Mouse (Mus musculus): ENCODE measurements around the gene Rab20.
A peak's percentile ranks its signal among the peaks of the same experiment; 100 is the strongest.

Rab20 gene

DNA sequence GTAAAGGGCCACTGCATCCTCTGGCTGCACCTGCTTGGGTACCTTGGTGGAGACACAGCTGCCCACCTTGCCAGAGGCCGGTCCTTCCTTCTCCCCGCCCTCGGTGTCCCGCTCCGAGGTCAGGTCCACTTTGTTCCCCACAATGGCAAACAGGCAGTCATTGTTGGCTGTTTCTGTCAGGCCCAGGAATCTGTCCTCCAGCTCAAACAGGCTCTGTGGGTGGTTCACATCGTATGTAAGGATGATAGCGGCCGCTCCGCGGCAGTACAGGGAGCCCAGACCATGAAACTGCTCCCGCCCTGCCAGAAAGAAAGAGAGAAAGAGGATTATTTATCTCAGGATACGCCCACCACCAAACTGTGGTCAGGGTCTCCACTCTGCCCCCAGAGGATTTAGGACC lies 24.3 kb downstream of the Rab20 start:
- no peak for DNase-seq (ENCODE audit: low read depth, low spot score)

DNA sequence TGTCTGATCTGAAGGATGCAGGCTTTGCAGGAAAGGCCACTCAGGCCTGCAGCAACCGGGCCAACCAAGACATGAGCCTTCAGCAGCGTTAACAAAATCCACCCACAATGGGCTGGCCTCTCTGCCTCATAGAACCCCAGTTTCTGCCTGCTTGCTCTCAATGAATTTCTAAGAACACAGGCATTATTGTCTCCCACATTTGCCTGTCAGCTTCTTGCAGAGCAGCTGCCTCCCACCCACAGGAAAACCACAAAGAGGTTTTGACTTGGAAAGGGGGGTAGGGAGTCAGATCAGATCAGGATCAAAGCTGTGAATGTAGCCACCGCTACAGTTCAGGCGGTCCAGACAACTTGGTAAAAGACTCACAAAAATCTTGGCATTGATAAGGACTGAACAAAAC lies 25.5 kb downstream of the Rab20 start:
- no peak for DNase-seq (ENCODE audit: low read depth, low spot score)

DNA sequence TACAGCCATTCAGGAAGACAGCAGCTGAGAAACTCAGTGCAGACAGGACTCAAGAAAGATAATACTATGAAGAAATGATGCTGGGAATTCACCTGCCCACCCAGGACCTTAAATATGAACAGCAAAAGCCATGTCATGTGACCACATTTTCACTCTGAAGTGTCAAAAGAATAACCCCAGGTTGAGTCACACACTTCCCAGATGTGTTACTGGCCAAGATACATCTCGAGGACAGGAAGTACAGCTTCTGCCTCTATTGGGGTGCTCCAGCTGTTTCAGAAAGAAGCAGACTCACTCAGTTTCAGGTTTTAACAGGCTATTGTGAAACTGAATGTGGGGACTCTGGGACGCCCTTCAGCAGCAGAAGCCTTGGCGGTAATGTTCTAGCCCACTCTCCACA lies 26.0 kb downstream of the Rab20 start:
- no peak for DNase-seq (ENCODE audit: low read depth, low spot score)

DNA sequence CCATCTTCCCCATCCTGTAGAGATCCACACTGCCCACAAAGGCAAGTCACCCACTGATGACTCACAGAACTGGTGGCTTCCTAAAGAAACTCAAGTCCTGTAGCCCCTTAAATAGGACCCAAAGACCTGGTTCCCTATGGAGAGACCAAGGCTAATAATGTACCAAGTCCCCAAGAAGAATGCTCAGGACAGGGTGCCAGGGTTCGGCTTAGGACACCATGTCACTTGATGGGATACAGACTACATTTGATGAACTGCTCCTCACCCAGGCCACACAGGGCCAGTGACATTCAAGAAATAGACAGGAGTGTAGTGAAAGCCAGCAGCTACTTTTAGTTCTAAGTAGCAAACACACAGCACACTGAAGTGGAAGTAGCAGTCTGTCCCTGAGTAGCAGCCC lies 26.4 kb downstream of the Rab20 start:
- no peak for DNase-seq (ENCODE audit: low read depth, low spot score)

DNA sequence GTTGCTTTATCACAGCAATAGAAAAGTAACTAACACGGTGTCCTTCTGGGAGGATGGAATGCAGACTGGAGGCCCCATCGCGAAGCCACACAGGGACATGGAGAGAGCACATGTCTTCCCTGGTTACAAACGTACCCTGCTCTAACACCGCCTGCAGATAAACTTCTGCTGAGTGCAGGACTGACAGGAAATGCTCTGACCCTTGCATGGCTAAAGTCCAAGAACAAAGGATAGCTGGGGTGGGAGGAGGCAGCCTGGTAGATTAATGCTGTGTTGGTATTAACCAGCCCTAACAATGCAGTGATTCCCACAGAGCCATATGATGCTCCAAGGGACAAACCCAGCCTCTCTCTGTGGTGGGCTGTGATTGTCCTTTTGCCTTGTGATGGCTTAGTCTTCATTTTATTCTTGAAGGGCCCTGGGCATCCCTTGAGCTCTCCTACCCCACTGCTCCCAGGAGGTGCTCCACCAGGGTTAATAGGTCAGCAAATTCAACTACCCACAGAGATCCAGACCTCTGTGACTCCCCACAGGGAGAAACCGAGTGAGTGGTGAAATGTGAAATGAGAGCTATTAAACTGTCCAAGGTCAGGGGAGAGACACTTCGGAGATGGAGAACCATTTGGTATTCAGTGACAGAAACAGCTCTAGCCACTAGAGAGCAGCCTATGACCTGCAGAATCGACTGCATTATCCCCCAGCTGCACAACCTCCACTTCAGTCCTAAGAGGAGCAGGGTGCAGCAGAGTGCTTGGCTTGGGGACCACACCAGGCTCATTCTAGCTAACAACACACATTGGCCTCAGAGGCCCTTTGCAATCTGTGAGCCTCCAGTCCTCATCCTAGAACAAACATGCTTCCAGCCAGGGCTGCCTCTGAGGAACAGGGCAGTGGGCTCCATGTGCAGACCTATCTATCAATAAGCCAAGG lies 28.1 kb downstream of the Rab20 start:
- DNase-seq (ENCODE audit: low read depth, low spot score): peak; percentile 51

DNA sequence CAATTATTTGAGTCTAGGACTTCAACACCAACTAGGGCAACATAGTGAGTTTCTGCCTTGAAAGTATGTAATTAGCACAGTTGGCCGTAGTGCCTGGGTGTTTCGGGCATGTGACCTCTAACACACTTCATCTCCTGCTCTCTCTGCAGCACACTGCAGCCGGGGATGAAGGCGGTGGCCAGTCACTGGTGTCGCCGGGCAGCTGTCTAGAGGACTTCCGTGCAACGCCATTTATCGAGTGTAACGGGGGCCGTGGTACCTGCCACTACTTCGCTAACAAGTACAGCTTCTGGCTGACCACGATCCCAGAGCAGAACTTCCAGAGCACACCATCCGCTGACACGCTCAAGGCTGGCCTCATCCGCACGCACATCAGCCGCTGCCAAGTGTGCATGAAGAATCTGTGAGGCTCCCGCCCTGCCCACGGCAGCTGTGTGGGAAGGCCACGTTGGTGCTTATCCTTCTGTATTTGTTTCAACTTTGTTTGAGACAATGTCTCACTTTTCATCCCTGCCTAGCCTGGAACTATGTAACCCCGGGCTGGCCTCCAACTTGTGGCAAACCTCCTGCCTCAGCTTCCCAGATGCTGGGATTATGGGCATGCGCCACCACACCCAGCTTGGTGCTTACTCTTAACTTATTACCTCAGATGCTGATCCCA lies 30.5 kb downstream of the Rab20 start:
- no peak for DNase-seq (ENCODE audit: low read depth, low spot score)

DNA sequence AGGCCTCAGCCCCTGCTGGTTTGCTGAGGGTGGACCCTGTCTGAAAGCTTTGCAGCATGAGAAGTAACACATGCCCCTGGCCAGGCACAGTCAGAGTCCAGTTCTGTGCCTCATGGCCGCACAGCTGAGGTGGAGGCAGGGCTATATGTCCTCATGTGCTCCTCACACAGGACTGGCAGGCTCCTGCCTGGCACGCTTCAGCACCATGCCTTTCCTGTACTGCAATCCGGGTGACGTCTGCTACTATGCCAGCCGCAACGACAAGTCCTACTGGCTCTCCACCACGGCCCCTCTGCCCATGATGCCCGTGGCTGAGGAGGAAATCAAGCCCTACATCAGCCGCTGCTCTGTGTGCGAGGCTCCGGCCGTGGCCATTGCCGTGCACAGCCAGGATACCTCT lies 32.7 kb downstream of the Rab20 start:
- no peak for DNase-seq (ENCODE audit: low read depth, low spot score)

DNA sequence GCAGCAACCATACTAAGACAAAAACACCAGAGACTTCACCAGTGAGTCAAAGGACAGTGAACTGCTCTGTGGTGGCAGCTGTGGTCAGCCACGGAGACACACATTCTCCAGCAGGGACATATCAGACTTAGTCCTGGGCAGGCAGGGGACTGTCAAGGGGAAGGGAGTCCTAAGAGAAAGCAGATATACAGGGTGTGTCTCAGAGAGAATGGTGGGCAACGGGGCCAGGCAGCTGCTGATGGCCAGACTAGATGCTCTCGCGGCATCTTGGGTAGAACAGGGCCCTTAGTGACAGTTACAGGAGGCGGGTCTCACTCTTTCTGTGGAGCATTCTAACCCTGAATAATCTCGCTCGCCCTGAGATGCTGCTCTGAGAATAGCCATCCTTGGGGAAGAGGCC lies 34.3 kb downstream of the Rab20 start:
- no peak for DNase-seq (ENCODE audit: low read depth, low spot score)

DNA sequence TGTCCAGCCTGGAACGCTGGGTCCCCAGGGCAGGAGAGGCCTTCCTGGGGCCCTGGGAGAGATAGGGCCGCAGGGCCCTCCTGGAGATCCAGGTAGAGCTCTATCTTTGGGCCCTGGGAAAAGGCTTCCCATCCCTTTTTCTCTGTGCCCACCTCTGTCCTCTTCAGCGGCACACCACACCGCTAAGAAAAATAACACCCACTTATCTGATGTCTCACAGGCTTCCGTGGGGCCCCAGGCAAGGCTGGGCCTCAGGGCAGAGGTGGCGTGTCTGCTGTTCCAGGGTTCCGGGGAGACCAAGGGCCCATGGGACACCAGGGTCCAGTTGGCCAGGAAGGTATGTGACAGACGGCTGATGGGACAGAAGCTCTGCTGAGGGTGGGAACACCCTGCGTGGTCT lies 34.9 kb downstream of the Rab20 start:
- no peak for DNase-seq (ENCODE audit: low read depth, low spot score)

DNA sequence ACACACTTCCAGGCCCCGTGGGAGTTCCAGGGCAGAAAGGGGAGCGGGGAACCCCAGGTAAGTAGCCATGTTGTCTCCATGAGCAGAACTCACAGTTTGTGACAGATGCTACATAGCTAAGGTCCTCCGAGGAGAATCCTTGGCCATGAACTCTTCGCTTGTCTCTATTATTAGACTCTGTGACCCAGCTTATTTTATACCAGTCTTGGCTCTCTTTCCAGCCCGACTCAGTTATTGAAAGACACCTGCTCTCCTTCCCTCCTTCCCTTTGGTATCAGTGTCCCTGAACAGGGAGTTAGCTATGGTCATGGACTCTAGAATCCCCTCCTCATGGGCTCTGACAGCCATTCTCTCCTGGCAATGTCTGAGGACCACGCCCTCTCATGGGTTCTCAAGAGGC lies 37.2 kb downstream of the Rab20 start:
- DNase-seq (ENCODE audit: low read depth, low spot score): no peak

DNA sequence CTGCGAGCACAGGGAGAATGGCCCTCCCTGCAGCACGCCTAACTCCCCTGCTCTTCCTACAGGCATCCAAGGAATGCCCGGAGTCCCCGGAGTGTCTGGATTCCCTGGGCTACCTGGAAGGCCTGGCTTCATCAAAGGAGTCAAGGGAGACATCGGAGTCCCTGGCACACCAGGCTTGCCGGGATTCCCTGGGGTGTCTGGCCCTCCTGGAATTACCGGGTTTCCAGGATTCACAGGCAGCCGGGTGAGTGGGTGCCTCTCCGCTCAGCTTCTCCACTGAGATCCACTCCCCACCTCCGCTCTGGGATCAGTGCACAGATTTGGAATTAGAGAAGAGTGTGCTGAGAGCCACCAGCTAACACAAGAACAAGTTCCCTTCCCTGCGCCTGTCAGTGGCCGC lies 40.6 kb downstream of the Rab20 start:
- DNase-seq (ENCODE audit: low read depth, low spot score): peak; percentile 25

DNA sequence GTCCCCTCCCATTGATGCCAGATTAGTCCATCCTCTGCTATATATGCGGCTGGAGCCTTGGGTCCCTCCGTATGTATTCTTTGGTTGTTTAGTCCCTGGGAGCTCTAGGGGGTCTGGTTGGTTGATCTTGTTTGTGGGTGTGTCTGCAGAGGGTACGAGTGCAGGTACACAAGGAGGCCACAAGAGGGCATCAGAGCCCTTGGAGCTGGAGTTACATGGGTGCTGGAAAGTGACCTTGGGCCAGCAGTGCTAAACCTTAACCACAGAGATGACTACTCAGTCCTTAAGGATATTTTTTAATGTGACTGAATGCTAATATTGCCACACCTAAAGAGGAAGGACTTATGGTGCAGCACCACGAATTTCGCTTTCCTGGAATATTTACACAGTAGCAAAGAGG lies 47.8 kb downstream of the Rab20 start:
- DNase-seq (ENCODE audit: low read depth, low spot score): peak; percentile 82

DNA sequence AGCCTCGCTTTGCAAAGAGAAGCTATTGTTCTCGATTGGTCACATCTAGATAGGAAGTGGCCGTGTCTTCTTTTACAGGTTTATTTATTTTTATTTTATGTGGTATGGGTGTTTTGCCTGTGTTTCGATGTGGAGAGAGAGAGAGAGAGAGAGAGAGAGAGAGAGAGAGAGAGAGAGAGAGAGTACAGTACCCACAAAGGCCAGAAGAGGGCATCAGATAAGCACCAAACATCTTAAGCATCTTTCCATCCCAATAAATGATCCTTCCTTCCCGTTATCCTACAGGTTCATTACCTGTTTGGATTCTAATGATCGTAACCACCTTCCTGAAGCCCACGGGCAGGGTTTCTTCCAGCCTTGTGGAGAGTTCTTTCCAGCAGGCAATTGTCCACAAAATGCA lies 55.4 kb downstream of the Rab20 start:
- peak; percentile 31 for DNase-seq (ENCODE audit: low read depth, low spot score)

DNA sequence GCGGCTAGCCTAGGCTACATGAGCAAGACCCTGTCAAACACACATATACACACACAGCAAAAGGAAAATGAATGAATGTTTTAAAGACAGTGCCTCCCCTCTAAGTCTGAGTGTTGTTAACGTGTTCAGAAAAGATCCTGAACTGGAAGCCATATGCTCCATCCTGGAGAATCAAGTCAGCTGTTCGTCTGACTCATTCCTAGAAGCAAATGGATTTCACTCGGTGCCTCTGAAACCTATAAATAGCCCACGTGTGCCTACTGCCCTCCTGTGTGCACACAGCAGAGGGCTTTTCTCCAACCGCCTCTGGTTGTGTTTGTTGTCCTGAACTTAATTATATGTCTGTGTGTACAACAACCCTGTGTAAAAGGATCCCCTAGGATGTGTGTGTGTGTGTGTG lies 56.5 kb downstream of the Rab20 start:
- no peak for DNase-seq (ENCODE audit: low read depth, low spot score)

DNA sequence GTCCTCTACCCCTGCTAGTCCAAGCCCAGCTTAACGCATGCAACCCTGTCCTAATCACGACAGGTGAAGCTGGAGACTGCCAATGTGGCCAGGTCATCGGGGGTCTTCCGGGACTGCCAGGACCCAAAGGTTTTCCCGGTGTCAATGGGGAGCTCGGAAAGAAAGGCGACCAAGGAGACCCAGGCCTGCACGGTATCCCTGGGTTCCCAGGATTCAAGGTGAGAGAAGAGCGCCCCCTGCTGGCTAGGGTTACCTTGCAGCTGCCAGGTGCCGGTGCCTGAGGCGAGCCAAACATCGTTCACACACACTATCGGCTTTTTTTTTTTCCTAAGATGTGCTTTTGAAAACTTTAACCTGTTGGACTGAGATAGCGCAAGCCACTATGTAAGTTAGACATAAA lies 57.4 kb downstream of the Rab20 start:
- DNase-seq (ENCODE audit: low read depth, low spot score): peak; percentile 74

DNA sequence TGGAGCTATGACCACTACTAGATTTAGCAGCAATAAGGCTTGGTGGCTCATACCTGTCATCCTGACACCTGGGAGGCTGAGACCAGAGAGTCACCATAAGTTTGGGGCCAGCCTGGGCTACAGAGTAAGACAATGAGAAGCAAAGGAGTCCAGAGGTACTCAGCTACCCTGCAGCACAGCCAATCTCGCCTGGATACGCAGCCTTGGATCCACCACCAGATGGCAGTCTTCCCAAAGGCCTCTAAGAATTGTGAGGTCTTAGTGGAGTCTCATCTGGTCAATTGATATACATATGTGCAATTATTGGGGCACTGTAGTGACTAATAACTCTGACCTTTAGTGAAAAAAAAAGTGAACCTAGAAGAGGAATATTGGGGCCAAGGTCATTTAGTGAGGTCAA lies 58.9 kb downstream of the Rab20 start:
- DNase-seq (ENCODE audit: low read depth, low spot score): peak; percentile 73

DNA sequence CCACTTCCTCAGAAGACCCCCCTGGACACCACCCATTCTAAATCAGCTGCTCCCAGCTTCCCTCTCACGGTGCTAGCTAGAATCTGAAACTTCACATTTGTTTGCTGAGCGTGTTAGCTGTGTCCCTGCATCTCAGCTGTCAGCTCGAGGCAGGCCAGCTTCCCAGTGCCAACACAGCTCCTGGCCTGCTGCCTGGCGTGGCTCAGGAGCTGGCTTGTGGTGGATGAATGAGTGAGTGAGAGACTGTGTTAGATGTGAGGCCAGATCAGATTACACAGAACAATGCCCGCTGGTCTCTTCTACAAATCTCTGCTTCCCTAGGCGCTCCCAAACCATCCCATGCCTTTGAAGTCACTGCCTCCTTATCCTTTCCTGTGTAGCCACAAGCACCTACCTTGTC lies 59.3 kb downstream of the Rab20 start:
- DNase-seq (ENCODE audit: low read depth, low spot score): no peak

DNA sequence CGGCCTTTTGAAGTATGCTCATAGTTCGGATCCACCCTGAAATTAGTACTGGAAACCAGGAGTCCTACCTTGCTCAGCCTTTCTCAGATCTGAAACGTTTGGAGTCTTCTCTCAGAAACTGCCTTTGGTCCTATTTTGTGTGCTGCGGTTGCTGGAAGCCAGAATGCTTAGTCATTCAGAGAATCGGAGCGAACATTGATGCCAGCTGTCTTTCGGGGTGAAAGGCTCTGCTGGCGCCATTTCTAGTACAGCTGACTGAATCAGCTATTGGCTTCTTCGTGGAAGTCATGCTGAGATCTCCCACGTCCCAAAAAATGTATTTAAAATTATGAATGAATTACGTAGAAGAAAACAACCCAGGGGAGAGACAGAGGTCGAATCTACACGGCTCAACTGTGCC lies 60.7 kb downstream of the Rab20 start:
- no peak for DNase-seq (ENCODE audit: low read depth, low spot score)

DNA sequence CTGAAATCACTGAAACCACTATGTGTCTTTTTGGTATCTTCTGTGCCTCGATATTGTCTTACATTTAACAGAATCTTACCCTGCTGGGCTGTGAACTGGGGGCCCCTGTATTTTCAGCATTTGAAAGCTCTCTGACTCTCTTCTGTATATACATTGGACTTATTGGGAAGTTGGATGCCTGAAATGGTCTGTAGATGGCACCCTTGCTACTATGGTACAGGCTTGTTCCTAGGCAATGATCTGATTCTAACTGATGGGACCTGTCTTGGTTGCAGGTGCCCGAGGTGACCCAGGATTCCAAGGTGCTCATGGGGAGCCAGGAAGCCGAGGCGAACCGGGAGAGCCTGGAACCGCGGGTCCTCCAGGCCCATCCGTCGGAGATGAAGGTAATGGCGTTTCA lies 63.4 kb downstream of the Rab20 start:
- peak; percentile 44 for DNase-seq (ENCODE audit: low read depth, low spot score)

DNA sequence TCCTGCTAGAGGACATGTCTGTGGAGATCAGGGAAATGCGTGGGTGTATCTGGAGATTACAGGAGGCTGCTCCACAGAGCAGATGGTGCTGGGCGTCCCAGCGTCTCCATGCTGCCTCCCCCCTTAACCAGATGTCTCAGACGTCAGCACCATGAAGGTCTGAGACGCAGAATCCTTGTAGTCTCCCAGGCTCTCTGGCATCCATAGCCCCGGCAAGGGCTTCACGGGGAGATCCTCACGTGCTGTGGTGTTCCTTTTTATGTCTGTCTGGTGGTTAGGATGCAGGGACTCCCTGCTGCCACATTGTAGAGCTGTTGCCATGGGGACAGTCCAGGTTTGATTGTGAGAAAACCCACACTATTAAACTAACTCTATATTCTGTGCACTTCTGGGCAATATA lies 64.2 kb downstream of the Rab20 start:
- DNase-seq (ENCODE audit: low read depth, low spot score): no peak

DNA sequence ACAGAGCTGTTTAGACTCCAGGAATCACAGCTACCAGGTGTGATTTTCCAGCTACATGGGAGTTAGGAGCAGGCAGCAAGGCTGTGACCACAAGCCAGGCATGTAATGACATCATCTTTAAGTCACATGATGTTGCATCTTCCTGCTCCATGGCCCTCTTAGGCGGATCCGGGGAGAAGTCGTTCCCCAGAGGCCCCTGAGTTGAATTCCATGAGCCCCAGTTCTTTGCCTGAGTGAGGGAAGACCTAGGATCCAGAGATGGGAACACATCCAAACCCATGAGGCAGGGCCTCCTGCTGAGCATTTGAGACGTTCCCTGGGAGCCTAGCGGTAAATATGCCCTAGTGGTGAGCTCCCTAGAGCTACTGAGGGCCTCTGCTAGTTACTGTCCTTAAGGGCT lies 66.1 kb downstream of the Rab20 start:
- DNase-seq (ENCODE audit: low read depth, low spot score): no peak

DNA sequence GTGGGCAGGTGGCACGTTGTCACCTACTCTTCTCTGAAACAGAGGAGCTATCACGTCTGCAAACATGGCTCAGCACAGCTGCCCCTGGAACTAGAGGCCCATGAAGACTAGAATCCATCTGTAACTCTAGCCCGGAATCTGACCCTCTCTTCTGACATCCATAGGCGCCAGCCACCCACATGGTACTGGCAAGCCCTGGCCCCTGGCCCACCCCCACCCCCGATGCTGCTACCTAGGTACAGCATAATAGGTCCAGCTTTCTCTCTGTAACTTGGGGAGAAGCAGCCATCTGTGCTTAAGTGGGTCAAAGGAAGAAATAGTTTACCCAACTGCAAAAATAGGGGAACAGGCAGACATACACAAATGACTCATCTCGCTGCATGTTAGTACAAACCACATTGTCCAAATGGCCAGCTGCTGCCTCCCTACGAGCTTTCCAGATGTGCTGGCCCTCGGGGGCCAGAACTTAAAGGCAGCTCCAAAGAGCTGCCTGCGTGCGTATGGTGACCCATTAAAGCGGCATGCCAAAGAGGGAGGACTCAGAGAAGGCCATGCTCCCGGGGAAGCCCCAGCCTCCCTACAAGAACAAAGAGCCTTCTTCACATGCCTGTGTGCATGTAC lies 66.9 kb downstream of the Rab20 start:
- DNase-seq (ENCODE audit: low read depth, low spot score): no peak
